Mouse (Mus musculus) embryonic facial prominence, embryonic 14.5 days (tissue): Measurements from ENCODE around the gene Sec14l2. TPM values are rescaled to one million over a fixed set of nuclear protein-coding genes. Genes with fewer than 3 reads are reported as not detected.

Source experiments
- microRNA-seq: library from miRNA; unstranded; fragments of <30 nt; microRNA quantifications from one replicate; pipeline ENCODE4, GENCODE M21; 2016; ENCODE audit warnings: borderline number of aligned reads
- polyA plus RNA-seq: library from polyadenylated mRNA; unstranded; fragments of >200 nt; fragmentation: Nextera tagmentation; extraction: Ambion mirVana; gene quantifications from 2 replicates; pipeline ENCODE4 v1.2.1, GENCODE M21; 2014

Sec14l2 gene
- polyA plus RNA-seq, 1 experiment from 2014 or later, result 2.2 TPM

Small RNAs within 50 kb of the gene (microRNA-seq; reads per million reads assigned to microRNA genes)
- 1.5 reads per million for gene Mir3060

Other genes with a start within 250 kb of the Sec14l2 start
- 0.17 and 0.21 TPM in 2 replicates for gene 4921536K21Rik, start 228.3 kb downstream of the Sec14l2 start, polyA plus RNA-seq
- 10.0 and 10.5 TPM in 2 replicates for gene Dusp18, start 228.2 kb downstream of the Sec14l2 start, polyA plus RNA-seq
- 5.8 and 6.4 TPM in 2 replicates for gene Slc35e4, start 208.8 kb downstream of the Sec14l2 start, polyA plus RNA-seq
- 49.0 and 50.4 TPM in 2 replicates for gene Tcn2, start 191.3 kb downstream of the Sec14l2 start, polyA plus RNA-seq
- gene Pes1, start 159.4 kb downstream of the Sec14l2 start, polyA plus RNA-seq, result 59.7 and 62.9 TPM in 2 replicates
- not detected in 2 replicates for gene 4930556J24Rik, start 146.6 kb downstream of the Sec14l2 start, polyA plus RNA-seq
- 3.2 and 3.3 TPM in 2 replicates for gene Gal3st1, start 139.8 kb downstream of the Sec14l2 start, polyA plus RNA-seq
- 0.29 and 0.88 TPM in 2 replicates for gene Sec14l4, start 92.0 kb downstream of the Sec14l2 start, polyA plus RNA-seq
- 1.7 and 6.8 TPM in 2 replicates for gene Sec14l3, start 58.6 kb downstream of the Sec14l2 start, polyA plus RNA-seq
- 7.5 and 8.1 TPM in 2 replicates for gene Mtfp1, start 28.0 kb downstream of the Sec14l2 start, polyA plus RNA-seq
- gene Rnf215, start 11.8 kb upstream of the Sec14l2 start, polyA plus RNA-seq, result 34.8 and 36.5 TPM in 2 replicates
- gene Ccdc157, start 36.9 kb upstream of the Sec14l2 start, polyA plus RNA-seq, result 6.1 and 6.7 TPM in 2 replicates
- 51.4 and 54.0 TPM in 2 replicates for gene Sf3a1, start 36.9 kb upstream of the Sec14l2 start, polyA plus RNA-seq
- 30.6 and 31.0 TPM in 2 replicates for gene Tbc1d10a, start 63.4 kb upstream of the Sec14l2 start, polyA plus RNA-seq
- 11.5 and 12.7 TPM in 2 replicates for gene Castor1, start 94.8 kb upstream of the Sec14l2 start, polyA plus RNA-seq
- gene Osm, start 113.0 kb upstream of the Sec14l2 start, polyA plus RNA-seq, result 0.12 and 0.17 TPM in 2 replicates
- 0.57 and 0.67 TPM in 2 replicates for gene Lif, start 134.1 kb upstream of the Sec14l2 start, polyA plus RNA-seq